Mouse (Mus musculus) intestine, embryonic 14.5 days (tissue): ENCODE measurements around the gene Fam71a. TPM values are rescaled to one million over a fixed set of nuclear protein-coding genes. Genes with fewer than 3 reads are reported as not detected.

ENCODE experiments used
- ATAC-seq: fragments of 200-750 bp; cut with Nextera tagmentation; replicated peaks from 2 replicates; pipeline ENCODE4 v1.8.0; 2017; ENCODE audit warnings: low read depth, moderate number of reproducible peaks, moderate TSS enrichment, moderate library complexity; ENCODE audit not compliant: low FRiP score, low TSS enrichment
- DNase-seq: peaks from one replicate; pipeline ENCODE4 v3.0.0-alpha.2; 2018; ENCODE audit warnings: low spot score
- H3K27ac ChIP-seq: fragments of 300-500 bp; sonication (generic); 2 replicates; pipeline ENCODE4 v1.5.1; 2014; ENCODE audit warnings: low read depth, mild to moderate bottlenecking, control low read depth
- H3K27me3 ChIP-seq: fragments of 300-500 bp; sonication (generic); replicated peaks from 2 replicates; pipeline ENCODE4 v1.6.1; 2014; ENCODE audit warnings: low read length, control low read depth; ENCODE audit not compliant: control insufficient read depth, insufficient read depth
- H3K36me3 ChIP-seq: fragments of 300-500 bp; sonication (generic); 2 replicates; pipeline ENCODE4 v1.6.1; 2014; ENCODE audit warnings: low read length, control low read depth; ENCODE audit not compliant: control insufficient read depth, insufficient read depth
- H3K4me1 ChIP-seq: fragments of 300-500 bp; sonication (generic); replicated peaks from 2 replicates; pipeline ENCODE4 v1.6.1; 2014; ENCODE audit warnings: low read length, control low read depth, mixed read lengths; ENCODE audit not compliant: control insufficient read depth, insufficient read depth
- H3K4me2 ChIP-seq: fragments of 300-500 bp; sonication (generic); 2 replicates; pipeline ENCODE4 v1.6.1; 2014; ENCODE audit warnings: low read length
- H3K4me3 ChIP-seq: fragments of 300-500 bp; sonication (generic); 2 replicates; pipeline ENCODE4 v1.5.1; 2014; ENCODE audit warnings: low read depth, low read length, control low read depth, mixed read lengths
- H3K9ac ChIP-seq: fragments of 300-500 bp; sonication (generic); 2 replicates; pipeline ENCODE4 v1.6.1; 2014; ENCODE audit warnings: mild to moderate bottlenecking, low read length
- H3K9me3 ChIP-seq: fragments of 300-500 bp; sonication (generic); 2 replicates; pipeline ENCODE4 v1.6.1; 2016; ENCODE audit warnings: low read length, control low read depth; ENCODE audit not compliant: control insufficient read depth
- WGBS: fragments of 180-500 bp; shearing (Covaris S2); extraction: QIAGEN DNeasy Blood & Tissue Kit; methylation state at CpG from one replicate; pipeline ENCODE4 v1.1.7; 2014; 5-methylcytosine and 5-hydroxymethylcytosine counted together
- polyA plus RNA-seq: library from polyadenylated mRNA; unstranded; fragments of >200 nt; fragmentation: Nextera tagmentation; extraction: Ambion mirVana; gene quantifications from 2 replicates; pipeline ENCODE4 v1.2.1, GENCODE M21; 2014

Gene Fam71a
- not detected in 2 replicates for polyA plus RNA-seq

GRCm38 (mm10) chr1:191164717-191165116 lies at the start of gene Fam71a:
Fam71a (minus strand) TSS chr1:191164817.
- 80% methylated on average over 3 of the region's 3 CpGs for WGBS
- ATAC-seq (no peak), DNase-seq (no peak)
- Histone ChIP-seq H3K9me3 (no peaks in the 10 kb centered on the region), H3K9ac (no peak within 1 kb of the TSS), H3K27me3 (no peaks in the 10 kb centered on the region), H3K36me3 (no peaks in the 10 kb centered on the region), H3K4me1 (no peaks in the 10 kb centered on the region), H3K4me3 (no peak within 1 kb of the TSS), H3K4me2 (no peak within 1 kb of the TSS), H3K27ac (no peak within 1 kb of the TSS)

- H3K9ac ChIP-seq = no peak overlapping the region
- H3K36me3 ChIP-seq = no peaks in the 10 kb centered on the region
- ATAC-seq (no peak), DNase-seq (no peak)
- H3K9me3 ChIP-seq = no peaks in the 10 kb centered on the region
- H3K4me1 ChIP-seq = 0 out of 2 replicates have a peak, but pooled peaks cover under 1% of the 10 kb centered on the region
- no peaks in the 10 kb centered on the region for H3K27me3 ChIP-seq
- 45% methylated on average over 2 of the region's 2 CpGs for WGBS
- H3K4me2 ChIP-seq = no peak overlapping the region
- no peak overlapping the region for H3K27ac ChIP-seq
- H3K4me3 ChIP-seq = no peak overlapping the region
Observed at GRCm38 (mm10) chr1:191211096-191211495, 46.5 kb upstream of the Fam71a start.

- Histone ChIP-seq H3K4me1 (no peaks in the 10 kb centered on the region), H3K9ac (no peak overlapping the region), H3K4me3 (no peak overlapping the region), H3K36me3 (no peaks in the 10 kb centered on the region), H3K4me2 (no peak overlapping the region), H3K27me3 (no peaks in the 10 kb centered on the region), H3K27ac (no peak overlapping the region), H3K9me3 (no peaks in the 10 kb centered on the region)
- 74% methylated on average over 5 of the region's 5 CpGs for WGBS
- DNase-seq = no peak
- ATAC-seq = no peak
Observed at GRCm38 (mm10) chr1:191205791-191206190, 41.2 kb upstream of the Fam71a start.

GRCm38 (mm10) chr1:191204876-191205275 lies 40.3 kb upstream of the Fam71a start:
- no peaks in the 10 kb centered on the region for H3K27me3 ChIP-seq
- no peak overlapping the region for H3K9ac ChIP-seq
- H3K9me3 ChIP-seq = no peaks in the 10 kb centered on the region
- no peak overlapping the region for H3K4me3 ChIP-seq
- no peaks in the 10 kb centered on the region for H3K4me1 ChIP-seq
- no peak overlapping the region for H3K27ac ChIP-seq
- H3K4me2 ChIP-seq = no peak overlapping the region
- H3K36me3 ChIP-seq = no peaks in the 10 kb centered on the region
- WGBS = 66% methylated on average over 5 of the region's 5 CpGs
- ATAC-seq (no peak), DNase-seq (no peak)

- no peak overlapping the region for H3K9ac ChIP-seq
- no peak overlapping the region for H3K4me3 ChIP-seq
- ATAC-seq (no peak), DNase-seq (no peak)
- no peaks in the 10 kb centered on the region for H3K36me3 ChIP-seq
- H3K4me1 ChIP-seq = no peaks in the 10 kb centered on the region
- no peaks in the 10 kb centered on the region for H3K27me3 ChIP-seq
- H3K27ac ChIP-seq = no peak overlapping the region
- no peak overlapping the region for H3K4me2 ChIP-seq
- no peaks in the 10 kb centered on the region for H3K9me3 ChIP-seq
- WGBS = 71% methylated on average over 2 of the region's 2 CpGs
Observed at GRCm38 (mm10) chr1:191203496-191203895, 38.9 kb upstream of the Fam71a start.

- no peaks in the 10 kb centered on the region for H3K9me3 ChIP-seq
- DNase-seq = no peak
- H3K4me3 ChIP-seq = no peak overlapping the region
- WGBS = 84% methylated on average over 11 of the region's 11 CpGs
- H3K9ac ChIP-seq = no peak overlapping the region
- no peaks in the 10 kb centered on the region for H3K4me1 ChIP-seq
- no peak overlapping the region for H3K4me2 ChIP-seq
- no peak for ATAC-seq
- H3K27ac ChIP-seq = no peak overlapping the region
- H3K27me3 ChIP-seq = no peaks in the 10 kb centered on the region
- no peaks in the 10 kb centered on the region for H3K36me3 ChIP-seq
Observed at GRCm38 (mm10) chr1:191202208-191202952, 37.8 kb upstream of the Fam71a start.

- Histone ChIP-seq H3K36me3 (no peaks in the 10 kb centered on the region), H3K27ac (no peak overlapping the region), H3K9ac (no peak overlapping the region), H3K4me2 (no peak overlapping the region), H3K4me3 (no peak overlapping the region), H3K27me3 (no peaks in the 10 kb centered on the region), H3K9me3 (no peaks in the 10 kb centered on the region), H3K4me1 (no peaks in the 10 kb centered on the region)
- no peak for DNase-seq
- WGBS = 85% methylated on average over 9 of the region's 9 CpGs
- no peak for ATAC-seq
Observed at GRCm38 (mm10) chr1:191200816-191201602, 36.4 kb upstream of the Fam71a start.

GRCm38 (mm10) chr1:191197916-191198315 lies 33.3 kb upstream of the Fam71a start:
- H3K9ac ChIP-seq = no peak overlapping the region
- no peaks in the 10 kb centered on the region for H3K9me3 ChIP-seq
- no peak overlapping the region for H3K27ac ChIP-seq
- DNase-seq (no peak), ATAC-seq (no peak)
- no peak overlapping the region for H3K4me3 ChIP-seq
- no peak overlapping the region for H3K4me2 ChIP-seq
- H3K36me3 ChIP-seq = no peaks in the 10 kb centered on the region
- 0 out of 2 replicates have a peak, but pooled peaks cover 3% of the 10 kb centered on the region for H3K4me1 ChIP-seq
- no peaks in the 10 kb centered on the region for H3K27me3 ChIP-seq
- 75% methylated on average over 7 of the region's 7 CpGs for WGBS
